Mouse (Mus musculus) embryonic facial prominence, embryonic 12.5 days (tissue): ENCODE results near the gene 4930550L24Rik. TPM values are rescaled to one million over a fixed set of nuclear protein-coding genes. Genes with fewer than 3 reads are reported as not detected.

ENCODE experiments used
- ATAC-seq: fragments of 200-750 bp; cut with Nextera tagmentation; 2 replicates; pipeline ENCODE4 v1.8.0; 2017; ENCODE audit not compliant: insufficient number of reproducible peaks, insufficient read depth, low FRiP score, low TSS enrichment
- H3K27ac ChIP-seq: fragments of 300-500 bp; sonication (generic); 2 replicates; pipeline ENCODE4 v1.5.1; 2016; ENCODE audit warnings: mild to moderate bottlenecking
- H3K27me3 ChIP-seq: fragments of 300-500 bp; sonication (generic); 2 replicates; pipeline ENCODE4 v1.6.1; 2016; ENCODE audit warnings: mild to moderate bottlenecking, moderate library complexity
- H3K36me3 ChIP-seq: fragments of 300-500 bp; sonication (generic); 2 replicates; pipeline ENCODE4 v1.6.1; 2016; ENCODE audit warnings: mild to moderate bottlenecking
- H3K4me1 ChIP-seq: fragments of 300-500 bp; sonication (generic); 2 replicates; pipeline ENCODE4 v1.6.1; 2016
- H3K4me2 ChIP-seq: fragments of 300-500 bp; sonication (generic); replicated peaks from 2 replicates; pipeline ENCODE4 v1.6.1; 2016; ENCODE audit warnings: mild to moderate bottlenecking, moderate library complexity
- H3K4me3 ChIP-seq: fragments of 300-500 bp; sonication (generic); 2 replicates; pipeline ENCODE4 v1.5.1; 2016; ENCODE audit warnings: mild to moderate bottlenecking
- H3K9ac ChIP-seq: fragments of 300-500 bp; sonication (generic); 2 replicates; pipeline ENCODE4 v1.6.1; 2016; ENCODE audit warnings: mild to moderate bottlenecking, moderate library complexity
- H3K9me3 ChIP-seq: fragments of 300-500 bp; sonication (generic); 2 replicates; pipeline ENCODE4 v1.6.1; 2016; ENCODE audit warnings: mild to moderate bottlenecking, moderate library complexity
- WGBS: fragments of 180-500 bp; shearing (Covaris S2); methylation state at CpG from one replicate; pipeline ENCODE4 v1.1.7; 2016; 5-methylcytosine and 5-hydroxymethylcytosine counted together
- polyA plus RNA-seq: library from polyadenylated mRNA; unstranded; fragments of >200 nt; fragmentation: Nextera tagmentation; extraction: Ambion mirVana; gene quantifications from 2 replicates; pipeline ENCODE4 v1.2.1, GENCODE M21; 2016

Gene 4930550L24Rik
- 0.19 and 0.27 TPM in 2 replicates for polyA plus RNA-seq

DNA sequence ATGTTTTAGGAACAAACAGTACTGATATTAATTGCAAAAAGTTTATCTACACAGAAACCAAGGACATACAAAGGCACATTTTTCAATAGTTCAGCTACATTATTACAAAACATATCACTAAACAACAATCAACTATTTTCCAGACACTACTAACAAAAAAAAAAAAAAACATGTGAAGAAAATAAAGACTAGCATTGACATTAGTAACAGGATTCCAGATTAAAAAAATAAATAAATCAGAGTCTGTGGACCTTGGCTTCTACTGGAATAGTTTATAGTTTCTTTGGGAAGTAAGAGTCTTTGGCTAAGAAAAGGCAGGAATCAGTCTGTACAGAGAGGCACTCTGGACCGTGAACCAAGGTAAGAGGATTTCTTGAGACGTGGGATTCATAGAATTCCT is at the start of gene 4930550L24Rik:
Gene 4930550L24Rik (plus strand): TSS at position 301 of the 400 bp plus-strand sequence.
- 70% methylated on average over 2 of the region's 2 CpGs for WGBS
- H3K27ac ChIP-seq, result no peak within 1 kb of the TSS
- H3K4me1 ChIP-seq, result no peaks in the 10 kb centered on the region
- H3K9ac ChIP-seq, result no peak within 1 kb of the TSS
- ATAC-seq, result no peak
- H3K36me3 ChIP-seq, result no peaks in the 10 kb centered on the region
- no peak within 1 kb of the TSS for H3K4me2 ChIP-seq
- no peak within 1 kb of the TSS for H3K4me3 ChIP-seq
- no peaks in the 10 kb centered on the region for H3K9me3 ChIP-seq
- no peaks in the 10 kb centered on the region for H3K27me3 ChIP-seq

DNA sequence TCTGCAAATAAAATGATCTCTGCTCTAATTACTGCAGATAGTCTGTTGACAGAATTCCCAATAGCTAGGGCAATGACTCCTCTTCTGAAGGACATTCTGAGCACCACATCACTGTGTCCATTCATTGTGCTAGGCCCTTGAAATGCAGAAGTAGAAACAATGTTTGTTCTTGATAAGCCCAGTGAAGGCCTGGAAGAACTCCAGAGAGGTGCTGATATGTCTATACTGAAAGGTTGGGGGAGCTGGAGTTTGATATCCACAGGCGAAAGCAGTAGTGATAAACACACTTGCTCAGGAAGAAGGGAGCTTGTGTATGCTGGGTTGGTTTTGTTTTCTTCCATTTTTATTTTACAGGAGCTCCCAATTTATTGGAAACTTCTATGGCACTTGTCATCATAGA is 8.4 kb upstream of the 4930550L24Rik start:
- Histone ChIP-seq H3K4me1 (no peaks in the 10 kb centered on the region), H3K4me3 (no peak overlapping the region), H3K4me2 (no peak overlapping the region), H3K9me3 (no peaks in the 10 kb centered on the region), H3K27ac (no peak overlapping the region), H3K27me3 (no peaks in the 10 kb centered on the region), H3K9ac (no peak overlapping the region), H3K36me3 (no peaks in the 10 kb centered on the region)
- 85% methylated on average over 1 of the region's 1 CpGs for WGBS
- no peak for ATAC-seq

DNA sequence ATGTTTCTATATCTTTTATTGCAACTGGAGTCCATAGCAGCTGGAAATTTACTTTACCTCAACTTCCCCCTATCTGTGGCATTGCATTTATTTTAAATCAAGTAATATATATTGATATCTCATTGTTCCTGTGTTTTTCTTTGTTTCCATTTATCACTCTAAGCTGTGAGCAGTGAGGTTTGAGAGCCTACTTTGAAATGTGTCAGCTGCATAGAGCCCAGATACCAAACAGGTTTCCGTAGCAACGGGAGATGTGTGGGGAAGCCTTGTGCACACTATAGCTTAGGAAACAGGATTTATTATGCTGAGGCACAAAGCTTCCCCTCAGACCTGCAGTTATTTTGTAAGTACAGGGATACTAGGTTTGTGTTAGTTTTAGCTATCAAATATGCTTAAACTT is 58.8 kb downstream of the 4930550L24Rik start:
- H3K27me3 ChIP-seq, result no peaks in the 10 kb centered on the region

More for the DNA sequence above, 58.8 kb downstream of the 4930550L24Rik start:
- Histone ChIP-seq H3K36me3 (no peaks in the 10 kb centered on the region), H3K4me3 (no peak overlapping the region), H3K4me2 (no peak overlapping the region), H3K9me3 (no peaks in the 10 kb centered on the region), H3K4me1 (no peaks in the 10 kb centered on the region), H3K27ac (no peak overlapping the region), H3K9ac (no peak overlapping the region)
- no peak for ATAC-seq
- 90% methylated on average over 2 of the region's 2 CpGs for WGBS
